8 mouse cellular contexts compared by ENCODE assay signal in genomic region chr11:73024236-73024904, GRCm38 (mm10). TPM values are rescaled to one million over a fixed set of nuclear protein-coding genes. Genes with fewer than 3 reads are reported as not detected.
DNase-seq lines count a peak whose midpoint lies in the region; ATAC-seq and TF ChIP-seq lines count a peak whose summit lies in the region.

No protein-coding gene starts in this region.

- H3K9ac ChIP-seq in midbrain, embryonic 11.5 days (ENCODE audit: low read length): no peak overlapping the region
- H3K9ac ChIP-seq in midbrain, embryonic 14.5 days (replicated peaks; ENCODE audit: low read length): no peak overlapping the region
- H3K9ac ChIP-seq in heart, postnatal 0 days (replicated peaks; ENCODE audit: low read depth, low read length): no peak overlapping the region
- H3K9ac ChIP-seq in liver, embryonic 13.5 days: no peak overlapping the region

- no peaks in the 10 kb centered on the region for H3K9me3 ChIP-seq in midbrain, embryonic 11.5 days (ENCODE audit: control insufficient read depth, low read length)
- no peaks in the 10 kb centered on the region for H3K9me3 ChIP-seq in midbrain, embryonic 14.5 days (ENCODE audit: control insufficient read depth, low read length)
- H3K9me3 ChIP-seq in heart, postnatal 0 days (replicated peaks; ENCODE audit: control insufficient read depth, low read length): no peaks in the 10 kb centered on the region
- no peaks in the 10 kb centered on the region for H3K9me3 ChIP-seq in liver, embryonic 13.5 days (replicated peaks)

- H3K27ac ChIP-seq in midbrain, embryonic 11.5 days (ENCODE audit: low read depth, low read length): no peak overlapping the region
- H3K27ac ChIP-seq in midbrain, embryonic 14.5 days (replicated peaks; ENCODE audit: low read depth, low read length): no peak overlapping the region
- peak overlapping the region; percentile 19; the same call in 1 of the 2 replicates for H3K27ac ChIP-seq in heart, postnatal 0 days (ENCODE audit: low read depth)
- H3K27ac ChIP-seq in liver, embryonic 13.5 days: peak overlapping the region; percentile 20; the same call in 1 of the 2 replicates

- no peaks in the 10 kb centered on the region for H3K36me3 ChIP-seq in midbrain, embryonic 11.5 days (ENCODE audit: control insufficient read depth, insufficient read depth, low read length)
- peaks cover 7% of the 10 kb centered on the region; the same call in 1 of the 2 replicates for H3K36me3 ChIP-seq in midbrain, embryonic 14.5 days (ENCODE audit: control insufficient read depth, insufficient read depth, low read length)
- no peaks in the 10 kb centered on the region for H3K36me3 ChIP-seq in heart, postnatal 0 days (replicated peaks; ENCODE audit: control insufficient read depth, insufficient read depth, low read length)
- no peaks in the 10 kb centered on the region for H3K36me3 ChIP-seq in liver, embryonic 13.5 days

- TF ChIP-seq EP300 in heart, postnatal 0 days (IDR thresholded peaks at IDR 0.05; ENCODE audit: low read depth): no peak

- TF ChIP-seq CTCF in heart, postnatal 0 days (IDR thresholded peaks at IDR 0.05; ENCODE audit: low read depth): no peak

- H3K4me1 ChIP-seq in midbrain, embryonic 11.5 days (ENCODE audit: control insufficient read depth, insufficient read depth, low read length): peaks cover 11% of the 10 kb centered on the region
- no peaks in the 10 kb centered on the region for H3K4me1 ChIP-seq in midbrain, embryonic 14.5 days (ENCODE audit: control insufficient read depth, insufficient read depth, low read length)
- H3K4me1 ChIP-seq in heart, postnatal 0 days (ENCODE audit: control insufficient read depth, insufficient read depth): peaks cover 13% of the 10 kb centered on the region; the same call in 1 of the 2 replicates
- H3K4me1 ChIP-seq in liver, embryonic 13.5 days (replicated peaks): peaks cover 20% of the 10 kb centered on the region

- no peak overlapping the region for H3K4me2 ChIP-seq in midbrain, embryonic 11.5 days
- no peak overlapping the region for H3K4me2 ChIP-seq in midbrain, embryonic 14.5 days (ENCODE audit: low read length)
- H3K4me2 ChIP-seq in heart, postnatal 0 days (ENCODE audit: low read depth, low read length): no peak overlapping the region
- peak overlapping the region; percentile 30; the same call in 1 of the 2 replicates for H3K4me2 ChIP-seq in liver, embryonic 13.5 days

- peak; percentile 78 for DNase-seq in midbrain, embryonic 11.5 days (ENCODE audit: low spot score, missing footprints)
- no peak for DNase-seq in midbrain, embryonic 14.5 days
- DNase-seq in heart, postnatal 0 days (ENCODE audit: low spot score): no peak
- peak; percentile 19 for DNase-seq in liver, embryonic 13.5 days
- peak; percentile 48 for DNase-seq in skeletal muscle tissue, adult 2 months (ENCODE audit: low read depth, low spot score)
- no peak for DNase-seq in urinary bladder, adult 18-20 months (ENCODE audit: low spot score in 2 of 2)
- no peak for DNase-seq in c-Kit-positive CD71-positive TER-119-positive erythroid progenitor cells, embryonic 14.5 days (ENCODE audit: low spot score)
- DNase-seq in urinary bladder, postnatal 4 days (ENCODE audit: low spot score in 2 of 2): no peak

- H3K4me3 ChIP-seq in midbrain, embryonic 11.5 days (ENCODE audit: low read depth, low read length): no peak overlapping the region
- no peak overlapping the region for H3K4me3 ChIP-seq in midbrain, embryonic 14.5 days (replicated peaks; ENCODE audit: low read depth, low read length)
- no peak overlapping the region for H3K4me3 ChIP-seq in heart, postnatal 0 days (ENCODE audit: low read depth, low read length)
- no peak overlapping the region for H3K4me3 ChIP-seq in liver, embryonic 13.5 days (replicated peaks)

- no peak for ATAC-seq in midbrain, embryonic 11.5 days (ENCODE audit: low FRiP score)
- no peak for ATAC-seq in midbrain, embryonic 14.5 days (ENCODE audit: low FRiP score, low TSS enrichment)
- ATAC-seq in heart, postnatal 0 days (ENCODE audit: insufficient read depth, low read depth): peak; percentile 27; the same call in 1 of the 2 replicates
- ATAC-seq in liver, embryonic 13.5 days (ENCODE audit: low read depth): peak; percentile 61

- H3K27me3 ChIP-seq in midbrain, embryonic 11.5 days (ENCODE audit: control insufficient read depth, insufficient read depth, low read length): peaks cover 21% of the 10 kb centered on the region
- H3K27me3 ChIP-seq in midbrain, embryonic 14.5 days (ENCODE audit: control insufficient read depth, insufficient read depth, low read length): peaks cover 6% of the 10 kb centered on the region
- H3K27me3 ChIP-seq in heart, postnatal 0 days (ENCODE audit: control insufficient read depth, insufficient read depth, low read length): peaks cover 21% of the 10 kb centered on the region
- H3K27me3 ChIP-seq in liver, embryonic 13.5 days: peaks cover 36% of the 10 kb centered on the region

- WGBS in midbrain, embryonic 11.5 days: 64% methylated on average over 7 of the region's 7 CpGs
- 71% methylated on average over 7 of the region's 7 CpGs for WGBS in midbrain, embryonic 14.5 days
- 49% methylated on average over 7 of the region's 7 CpGs for WGBS in heart, postnatal 0 days
- 19% methylated on average over 7 of the region's 7 CpGs for WGBS in liver, embryonic 13.5 days (ENCODE audit: insufficient replicate concordance)

RNA-seq across cellular contexts. Expression of gene Camkk1, which starts 5.6 kb away (rescaled TPM):
- 3.7 and 4.2 TPM in 2 replicates for polyA plus RNA-seq in midbrain, embryonic 11.5 days (2014; fragmentation: Nextera tagmentation; extraction: Ambion mirVana)
- polyA plus RNA-seq in midbrain, embryonic 14.5 days (2014; fragmentation: Nextera tagmentation; extraction: Ambion mirVana): 11.0 and 16.6 TPM in 2 replicates
- total RNA-seq in heart, postnatal 0 days (2014; rRNA removed; ENCODE audit: low replicate concordance): 0.62 and 4.9 TPM in 2 replicates
- polyA plus RNA-seq in heart, postnatal 0 days (2015; fragmentation: Nextera tagmentation; extraction: Ambion mirVana): 0.68 and 1.1 TPM in 2 replicates
- 0.79 and 0.90 TPM in 2 replicates for polyA plus RNA-seq in liver, embryonic 13.5 days (2015; fragmentation: Nextera tagmentation; extraction: Ambion mirVana)

RNA-seq across cellular contexts. Expression of gene Ncbp3, which starts 23.2 kb away (rescaled TPM):
- polyA plus RNA-seq in midbrain, embryonic 11.5 days (2014; fragmentation: Nextera tagmentation; extraction: Ambion mirVana): 10.8 and 11.0 TPM in 2 replicates
- 8.3 and 10.2 TPM in 2 replicates for polyA plus RNA-seq in midbrain, embryonic 14.5 days (2014; fragmentation: Nextera tagmentation; extraction: Ambion mirVana)
- total RNA-seq in heart, postnatal 0 days (2014; rRNA removed; ENCODE audit: low replicate concordance): 7.1 and 8.9 TPM in 2 replicates
- polyA plus RNA-seq in heart, postnatal 0 days (2015; fragmentation: Nextera tagmentation; extraction: Ambion mirVana): 6.6 and 7.0 TPM in 2 replicates
- polyA plus RNA-seq in liver, embryonic 13.5 days (2015; fragmentation: Nextera tagmentation; extraction: Ambion mirVana): 5.7 and 6.2 TPM in 2 replicates

RNA-seq across cellular contexts. Expression of gene P2rx1, which starts 25.5 kb away (rescaled TPM):
- 1.2 and 1.3 TPM in 2 replicates for polyA plus RNA-seq in midbrain, embryonic 11.5 days (2014; fragmentation: Nextera tagmentation; extraction: Ambion mirVana)
- 0.36 and 0.41 TPM in 2 replicates for polyA plus RNA-seq in midbrain, embryonic 14.5 days (2014; fragmentation: Nextera tagmentation; extraction: Ambion mirVana)
- total RNA-seq in heart, postnatal 0 days (2014; rRNA removed; ENCODE audit: low replicate concordance): 1.4 and 24.8 TPM in 2 replicates
- polyA plus RNA-seq in heart, postnatal 0 days (2015; fragmentation: Nextera tagmentation; extraction: Ambion mirVana): 0.71 and 1.0 TPM in 2 replicates
- polyA plus RNA-seq in liver, embryonic 13.5 days (2015; fragmentation: Nextera tagmentation; extraction: Ambion mirVana): 8.7 and 8.9 TPM in 2 replicates

Comparison
In these comparisons a context has a peak if more than half of its experiments do, and no peak if none do; other contexts are left out.
1. DNase-seq: peak in midbrain, embryonic 11.5 days (single experiment), liver, embryonic 13.5 days (single experiment) and skeletal muscle tissue, adult 2 months (single experiment); none in midbrain, embryonic 14.5 days (single experiment), heart, postnatal 0 days (single experiment), urinary bladder, adult 18-20 months (0 of 2), c-Kit-positive CD71-positive TER-119-positive erythroid progenitor cells, embryonic 14.5 days (single experiment) and urinary bladder, postnatal 4 days (0 of 2).
2. ATAC-seq: peak in heart, postnatal 0 days (single experiment) and liver, embryonic 13.5 days (single experiment); none in midbrain, embryonic 11.5 days (single experiment) and midbrain, embryonic 14.5 days (single experiment).
3. H3K27ac ChIP-seq: peak in heart, postnatal 0 days (single experiment) and liver, embryonic 13.5 days (single experiment); none in midbrain, embryonic 11.5 days (single experiment) and midbrain, embryonic 14.5 days (single experiment).